ENCODE assay signal across 22 mouse cellular contexts in the genomic region with DNA sequence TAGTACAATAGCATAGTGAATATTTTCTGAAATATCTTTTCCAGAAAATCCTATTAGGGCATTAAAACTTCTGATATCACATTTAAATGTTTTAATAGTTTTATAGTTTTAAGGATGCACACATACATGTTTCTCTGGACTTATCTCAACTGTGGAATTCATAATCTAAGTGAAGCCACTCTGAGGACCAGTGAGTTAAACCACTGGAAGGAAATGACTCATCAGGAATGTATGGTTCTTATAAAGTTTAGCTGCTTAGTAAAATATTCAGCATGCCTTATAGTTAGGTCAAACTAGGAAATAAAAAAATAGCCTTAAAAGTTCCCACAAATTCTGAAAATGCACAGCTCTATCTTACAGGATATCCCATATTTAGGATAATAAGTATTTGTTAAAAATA.
DNase-seq lines count a peak whose midpoint lies in the region; ATAC-seq and TF ChIP-seq lines count a peak whose summit lies in the region.
"Had no signal": no experiment of that assay in that cellular context is flagged by ENCODE, and none has a peak within 500 bp of the region (broad histone marks: within the 10 kb centered on the region; RNA-seq: fewer than 3 reads in every experiment).

No protein-coding gene starts in this region.

- no peaks in the 10 kb centered on the region for H3K4me1 ChIP-seq in hindbrain, postnatal 0 days (ENCODE audit: insufficient read depth, low read length)
- H3K4me1 ChIP-seq: embryonic facial prominence, embryonic 10.5 days; embryonic facial prominence, embryonic 12.5 days; forebrain, embryonic 13.5 days; forebrain, embryonic 15.5 days had no signal

- no peak overlapping the region for H3K27ac ChIP-seq in hindbrain, postnatal 0 days
- H3K27ac ChIP-seq: embryonic facial prominence, embryonic 10.5 days; embryonic facial prominence, embryonic 12.5 days; forebrain, embryonic 13.5 days; forebrain, embryonic 15.5 days had no signal

- no peaks in the 10 kb centered on the region for H3K36me3 ChIP-seq in C2C12 (ENCODE audit: control insufficient read depth, insufficient read depth)
- H3K36me3 ChIP-seq in hindbrain, postnatal 0 days (ENCODE audit: insufficient read depth, low read length) = no peaks in the 10 kb centered on the region
- H3K36me3 ChIP-seq: embryonic facial prominence, embryonic 10.5 days; embryonic facial prominence, embryonic 12.5 days; forebrain, embryonic 15.5 days had no signal

- H3K27me3 ChIP-seq in C2C12 (ENCODE audit: control insufficient read depth, insufficient read depth, insufficient read length) = no peaks in the 10 kb centered on the region
- no peaks in the 10 kb centered on the region for H3K27me3 ChIP-seq in hindbrain, postnatal 0 days (ENCODE audit: insufficient read depth, low read length)
- H3K27me3 ChIP-seq: embryonic facial prominence, embryonic 12.5 days; forebrain, embryonic 13.5 days; forebrain, embryonic 15.5 days; Patski had no signal

- H3K4me3 ChIP-seq in C2C12 (ENCODE audit: insufficient read depth, poor library complexity, severe bottlenecking) = no peak overlapping the region
- no peak overlapping the region for H3K4me3 ChIP-seq in hindbrain, postnatal 0 days (ENCODE audit: low read length)
- H3K4me3 ChIP-seq: embryonic facial prominence, embryonic 10.5 days; embryonic facial prominence, embryonic 12.5 days; forebrain, embryonic 13.5 days; forebrain, embryonic 15.5 days had no signal

- peak; percentile 78 for DNase-seq in 3T3-L1 (ENCODE audit: low read depth, low spot score)
- DNase-seq in MEL-GATA-1-ER (ENCODE audit: extremely low read depth, low read depth) = peak; percentile 23
- no peak for DNase-seq in hindbrain, postnatal 0 days (ENCODE audit: low spot score)
- DNase-seq in ovary, postnatal 10 days (ENCODE audit: low spot score) = no peak
- DNase-seq: adrenal gland, adult 8-10 months; adrenal gland, postnatal 14 days; adrenal gland, postnatal 36 days; B cell, adult 2 months; cerebellum, adult 11-12 months; cerebellum, adult 2 months; cerebellum, adult 9-10 months; cerebellum, postnatal 10 days; cerebellum, postnatal 25 days; forebrain, postnatal 0 days had no signal

- no peaks in the 10 kb centered on the region for H3K79me3 ChIP-seq in C2C12 (ENCODE audit: low read depth)

- TF ChIP-seq CTCF in C2C12 (IDR thresholded peaks at IDR 0.05; ENCODE audit: control insufficient read depth, insufficient read depth, insufficient read length) = no peak
- no peak for TF ChIP-seq CTCF in hindbrain, postnatal 0 days (IDR thresholded peaks at IDR 0.05; ENCODE audit: low read depth)

- H3K9ac ChIP-seq in hindbrain, postnatal 0 days (replicated peaks; ENCODE audit: low read length) = no peak overlapping the region
- H3K9ac ChIP-seq: embryonic facial prominence, embryonic 12.5 days; forebrain, embryonic 13.5 days; forebrain, embryonic 15.5 days; forebrain, postnatal 0 days had no signal

- no peak overlapping the region for H3K4me2 ChIP-seq in hindbrain, postnatal 0 days (ENCODE audit: low read depth, low read length)
- H3K4me2 ChIP-seq: embryonic facial prominence, embryonic 12.5 days; forebrain, embryonic 13.5 days; forebrain, embryonic 15.5 days had no signal

- no peak overlapping the region for H3ac ChIP-seq in C2C12 (ENCODE audit: control insufficient read depth, insufficient read length, low read depth)

- H3K9me3 ChIP-seq in hindbrain, postnatal 0 days (ENCODE audit: low read length) = no peaks in the 10 kb centered on the region
- H3K9me3 ChIP-seq: embryonic facial prominence, embryonic 10.5 days; embryonic facial prominence, embryonic 12.5 days; forebrain, embryonic 13.5 days; forebrain, embryonic 15.5 days had no signal

- ATAC-seq in hindbrain, postnatal 0 days = no peak
- ATAC-seq in monocyte, adult 5-6 weeks (replicated peaks; ENCODE audit: insufficient number of reproducible peaks, low FRiP score, low TSS enrichment, poor library complexity, severe bottlenecking) = no peak
- ATAC-seq: activated CD4-positive, CD25-positive, alpha-beta regulatory T cell, adult 4 months; forebrain, embryonic 13.5 days; forebrain, embryonic 15.5 days; forebrain, postnatal 0 days; Patski had no signal

- no peaks in the 10 kb centered on the region for H3K79me2 ChIP-seq in C2C12 (ENCODE audit: control insufficient read depth, insufficient read depth)

TF ChIP-seq in C2C12, 6 proteins besides CTCF, POLR2A, EP300 and RAD21:
- TF ChIP-seq USF1 (IDR thresholded peaks at IDR 0.05; ENCODE audit: low read depth) = no peak
- TF ChIP-seq CEBPB (IDR thresholded peaks at IDR 0.05; ENCODE audit: low read depth) = no peak
- TF ChIP-seq FOSL1 (IDR thresholded peaks at IDR 0.05; ENCODE audit: insufficient read depth, low read length, poor library complexity, severe bottlenecking) = peak; percentile 53

Comparison
In these comparisons a context has a peak if more than half of its experiments do, and no peak if none do; other contexts are left out.
1. DNase-seq: peak in 3T3-L1 (single experiment) and MEL-GATA-1-ER (single experiment); none in hindbrain, postnatal 0 days (single experiment) and ovary, postnatal 10 days (single experiment).